Mouse (Mus musculus): ENCODE data around the gene Tma7. TPM values are rescaled to one million over a fixed set of nuclear protein-coding genes. Genes with fewer than 3 reads are reported as not detected.

The Tma7 gene
- total and polyA plus RNA-seq, 3 experiments = 366 to 400 TPM; not detected in 1

Other genes starting within 250 kb of the Tma7 start
- gene Slc26a6, start 229.3 kb downstream of the Tma7 start, total RNA-seq (2012; rRNA removed) = 8.0 and 8.7 TPM in 2 replicates
- gene Slc26a6, start 229.3 kb downstream of the Tma7 start, polyA plus RNA-seq (2012; ENCODE audit: insufficient read depth in 1 of 2, insufficient read length in 2 of 2, low read depth in 1 of 2, low replicate concordance in 2 of 2, missing spikeins in 1 of 2) = 10 to 100 TPM in 1 of 2 experiments, not detected in 1; 13.2 TPM
- not detected in 2 replicates for gene Tmem89, start 168.0 kb downstream of the Tma7 start, total RNA-seq (2012; rRNA removed)
- not detected for gene Tmem89, start 168.0 kb downstream of the Tma7 start, polyA plus RNA-seq (2012; ENCODE audit: insufficient read depth in 1 of 2, insufficient read length in 2 of 2, low read depth in 1 of 2, low replicate concordance in 2 of 2, missing spikeins in 1 of 2)
- 427 and 428 TPM in 2 replicates for gene Uqcrc1, start 146.0 kb downstream of the Tma7 start, total RNA-seq (2012; rRNA removed)
- 100 to 1,000 TPM in 1 of 2 experiments, not detected in 1; 494 TPM for gene Uqcrc1, start 146.0 kb downstream of the Tma7 start, polyA plus RNA-seq (2012; ENCODE audit: insufficient read depth in 1 of 2, insufficient read length in 2 of 2, low read depth in 1 of 2, low replicate concordance in 2 of 2, missing spikeins in 1 of 2)
- gene Col7a1, start 129.0 kb downstream of the Tma7 start, total RNA-seq (2012; rRNA removed) = 0.78 and 1.2 TPM in 2 replicates
- gene Col7a1, start 129.0 kb downstream of the Tma7 start, polyA plus RNA-seq (2012; ENCODE audit: insufficient read depth in 1 of 2, insufficient read length in 2 of 2, low read depth in 1 of 2, low replicate concordance in 2 of 2, missing spikeins in 1 of 2) = 1 to 10 TPM in 1 of 2 experiments, not detected in 1; 2.6 TPM
- gene Ucn2, start 96.6 kb downstream of the Tma7 start, total RNA-seq (2012; rRNA removed) = 0.12 TPM in 1 of 2 replicates, not detected in the other
- gene Ucn2, start 96.6 kb downstream of the Tma7 start, polyA plus RNA-seq (2012; ENCODE audit: insufficient read depth in 1 of 2, insufficient read length in 2 of 2, low read depth in 1 of 2, low replicate concordance in 2 of 2, missing spikeins in 1 of 2) = under 1 TPM in 1 of 2 experiments, not detected in 1; 0.19 TPM
- gene Pfkfb4, start 90.8 kb downstream of the Tma7 start, total RNA-seq (2012; rRNA removed) = 3.2 and 5.1 TPM in 2 replicates
- 1 to 10 TPM in 1 of 2 experiments, not detected in 1; 6.4 TPM for gene Pfkfb4, start 90.8 kb downstream of the Tma7 start, polyA plus RNA-seq (2012; ENCODE audit: insufficient read depth in 1 of 2, insufficient read length in 2 of 2, low read depth in 1 of 2, low replicate concordance in 2 of 2, missing spikeins in 1 of 2)
- gene Shisa5, start 44.0 kb downstream of the Tma7 start, total RNA-seq (2012; rRNA removed) = 38.3 and 41.0 TPM in 2 replicates
- gene Shisa5, start 44.0 kb downstream of the Tma7 start, polyA plus RNA-seq (2012; ENCODE audit: insufficient read depth in 1 of 2, insufficient read length in 2 of 2, low read depth in 1 of 2, low replicate concordance in 2 of 2, missing spikeins in 1 of 2) = 10 to 100 TPM in 1 of 2 experiments, not detected in 1; 71.7 TPM
- 8.9 and 10.0 TPM in 2 replicates for gene Trex1, start 22.9 kb downstream of the Tma7 start, total RNA-seq (2012; rRNA removed)
- gene Trex1, start 22.9 kb downstream of the Tma7 start, polyA plus RNA-seq (2012; ENCODE audit: insufficient read depth in 1 of 2, insufficient read length in 2 of 2, low read depth in 1 of 2, low replicate concordance in 2 of 2, missing spikeins in 1 of 2) = 10 to 100 TPM in 1 of 2 experiments, not detected in 1; 17.0 TPM
- gene Atrip, start 8.5 kb downstream of the Tma7 start, total RNA-seq (2012; rRNA removed) = 18.0 and 18.4 TPM in 2 replicates
- 10 to 100 TPM in 1 of 2 experiments, not detected in 1; 35.3 TPM for gene Atrip, start 8.5 kb downstream of the Tma7 start, polyA plus RNA-seq (2012; ENCODE audit: insufficient read depth in 1 of 2, insufficient read length in 2 of 2, low read depth in 1 of 2, low replicate concordance in 2 of 2, missing spikeins in 1 of 2)
- gene Ccdc51, start 94 bp downstream of the Tma7 start, total RNA-seq (2012; rRNA removed) = 26.8 and 28.4 TPM in 2 replicates
- 10 to 100 TPM in 1 of 2 experiments, not detected in 1; 15.1 TPM for gene Ccdc51, start 94 bp downstream of the Tma7 start, polyA plus RNA-seq (2012; ENCODE audit: insufficient read depth in 1 of 2, insufficient read length in 2 of 2, low read depth in 1 of 2, low replicate concordance in 2 of 2, missing spikeins in 1 of 2)
- gene Plxnb1, start 12.8 kb upstream of the Tma7 start, total RNA-seq (2012; rRNA removed) = not detected in 2 replicates
- gene Plxnb1, start 12.8 kb upstream of the Tma7 start, polyA plus RNA-seq (2012; ENCODE audit: insufficient read depth in 1 of 2, insufficient read length in 2 of 2, low read depth in 1 of 2, low replicate concordance in 2 of 2, missing spikeins in 1 of 2) = under 1 TPM in 1 of 2 experiments, not detected in 1; 0.07 TPM
- gene Fbxw21, start 79.5 kb upstream of the Tma7 start, total RNA-seq (2012; rRNA removed) = not detected in 2 replicates
- gene Fbxw21, start 79.5 kb upstream of the Tma7 start, polyA plus RNA-seq (2012; ENCODE audit: insufficient read depth in 1 of 2, insufficient read length in 2 of 2, low read depth in 1 of 2, low replicate concordance in 2 of 2, missing spikeins in 1 of 2) = not detected
- not detected in 2 replicates for gene Fbxw13, start 113.4 kb upstream of the Tma7 start, total RNA-seq (2012; rRNA removed)
- gene Fbxw13, start 113.4 kb upstream of the Tma7 start, polyA plus RNA-seq (2012; ENCODE audit: insufficient read depth in 1 of 2, insufficient read length in 2 of 2, low read depth in 1 of 2, low replicate concordance in 2 of 2, missing spikeins in 1 of 2) = not detected
- gene Fbxw20, start 152.2 kb upstream of the Tma7 start, total RNA-seq (2012; rRNA removed) = not detected in 2 replicates
- gene Fbxw20, start 152.2 kb upstream of the Tma7 start, polyA plus RNA-seq (2012; ENCODE audit: insufficient read depth in 1 of 2, insufficient read length in 2 of 2, low read depth in 1 of 2, low replicate concordance in 2 of 2, missing spikeins in 1 of 2) = not detected
- not detected in 2 replicates for gene Fbxw14, start 205.1 kb upstream of the Tma7 start, total RNA-seq (2012; rRNA removed)
- not detected for gene Fbxw14, start 205.1 kb upstream of the Tma7 start, polyA plus RNA-seq (2012; ENCODE audit: insufficient read depth in 1 of 2, insufficient read length in 2 of 2, low read depth in 1 of 2, low replicate concordance in 2 of 2, missing spikeins in 1 of 2)

Data from MEL (cell line).